Mouse (Mus musculus): Measurements from ENCODE around the gene Defb22. TPM values are rescaled to one million over a fixed set of nuclear protein-coding genes. Genes with fewer than 3 reads are reported as not detected.

The Defb22 gene
- polyA plus RNA-seq, 1 experiment: not detected

GRCm38 (mm10) chr2:152481726-152482125 is 8.2 kb downstream of the Defb22 start:
- peaks cover 18% of the 10 kb centered on the region; the same call in 1 of the 2 replicates for H3K9me3 ChIP-seq
- H3K27me3 ChIP-seq (replicated peaks): peaks cover 7% of the 10 kb centered on the region
- H3K4me1 ChIP-seq: peaks cover 18% of the 10 kb centered on the region
- no peaks in the 10 kb centered on the region for H3K36me3 ChIP-seq (replicated peaks; ENCODE audit: low read length)
- TF ChIP-seq GATA1 (IDR thresholded peaks at IDR 0.05; ENCODE audit: borderline replicate concordance, low read length): no peak
- no peak for TF ChIP-seq FLI1 (IDR thresholded peaks at IDR 0.05; ENCODE audit: low read length)
- no peak overlapping the region for H3K4me3 ChIP-seq (replicated peaks)

- Histone ChIP-seq H3K4me3 (replicated peaks) (no peak overlapping the region), H3K27me3 (replicated peaks) (peaks cover 7% of the 10 kb centered on the region), H3K4me1 (peaks cover 16% of the 10 kb centered on the region), H3K9me3 (peaks cover 18% of the 10 kb centered on the region; the same call in 1 of the 2 replicates), H3K36me3 (replicated peaks; ENCODE audit: low read length) (no peaks in the 10 kb centered on the region)
- TF ChIP-seq FLI1 (IDR thresholded peaks at IDR 0.05; ENCODE audit: low read length) (no peak), GATA1 (IDR thresholded peaks at IDR 0.05; ENCODE audit: borderline replicate concordance, low read length) (no peak)
These were observed 9.1 kb downstream of the Defb22 start for GRCm38 (mm10) chr2:152480881-152481280.

GRCm38 (mm10) chr2:152476763-152477162 is 13.2 kb downstream of the Defb22 start, which contains the start of gene Defb20:
Defb20 (plus strand) TSS chr2:152477063.
- Histone ChIP-seq H3K4me1 (peaks cover 8% of the 10 kb centered on the region), H3K4me3 (replicated peaks) (no peak within 1 kb of the TSS), H3K9me3 (0 out of 2 replicates have a peak, but pooled peaks cover 6% of the 10 kb centered on the region), H3K36me3 (replicated peaks; ENCODE audit: low read length) (no peaks in the 10 kb centered on the region), H3K27me3 (replicated peaks) (peaks cover 11% of the 10 kb centered on the region)
- TF ChIP-seq FLI1 (IDR thresholded peaks at IDR 0.05; ENCODE audit: low read length): no peak
- no peak for TF ChIP-seq GATA1 (IDR thresholded peaks at IDR 0.05; ENCODE audit: borderline replicate concordance, low read length)

- Histone ChIP-seq H3K27me3 (replicated peaks) (peaks cover 16% of the 10 kb centered on the region), H3K4me3 (replicated peaks) (no peak overlapping the region), H3K36me3 (replicated peaks; ENCODE audit: low read length) (no peaks in the 10 kb centered on the region), H3K9me3 (no peaks in the 10 kb centered on the region), H3K4me1 (peaks cover 7% of the 10 kb centered on the region; the same call in 1 of the 2 replicates)
- TF ChIP-seq GATA1 (IDR thresholded peaks at IDR 0.05; ENCODE audit: borderline replicate concordance, low read length) (no peak), FLI1 (IDR thresholded peaks at IDR 0.05; ENCODE audit: low read length) (no peak)
These were observed 17.5 kb downstream of the Defb22 start for GRCm38 (mm10) chr2:152472434-152472833.

- Histone ChIP-seq H3K4me1 (peaks cover 7% of the 10 kb centered on the region; the same call in 1 of the 2 replicates), H3K4me3 (replicated peaks) (peak overlapping the region; percentile 78), H3K36me3 (replicated peaks; ENCODE audit: low read length) (no peaks in the 10 kb centered on the region), H3K27me3 (replicated peaks) (peaks cover 17% of the 10 kb centered on the region), H3K9me3 (no peaks in the 10 kb centered on the region)
- TF ChIP-seq FLI1 (IDR thresholded peaks at IDR 0.05; ENCODE audit: low read length): no peak
- no peak for TF ChIP-seq GATA1 (IDR thresholded peaks at IDR 0.05; ENCODE audit: borderline replicate concordance, low read length)
These were observed 19.0 kb downstream of the Defb22 start for GRCm38 (mm10) chr2:152470973-152471372.

GRCm38 (mm10) chr2:152464570-152465150 is 25.3 kb downstream of the Defb22 start, which contains the start of gene Defb23:
Defb23 (minus strand) TSS chr2:152464620.
- Histone ChIP-seq H3K36me3 (replicated peaks; ENCODE audit: low read length) (no peaks in the 10 kb centered on the region), H3K9me3 (peaks cover 9% of the 10 kb centered on the region), H3K27me3 (replicated peaks) (peaks cover 23% of the 10 kb centered on the region), H3K4me3 (replicated peaks) (no peak within 1 kb of the TSS), H3K4me1 (no peaks in the 10 kb centered on the region)
- TF ChIP-seq GATA1 (IDR thresholded peaks at IDR 0.05; ENCODE audit: borderline replicate concordance, low read length): no peak
- TF ChIP-seq FLI1 (IDR thresholded peaks at IDR 0.05; ENCODE audit: low read length): no peak

GRCm38 (mm10) chr2:152459241-152459640 is 30.7 kb downstream of the Defb22 start:
- H3K4me1 ChIP-seq: no peaks in the 10 kb centered on the region
- H3K27me3 ChIP-seq (replicated peaks): peaks cover 38% of the 10 kb centered on the region
- no peak overlapping the region for H3K4me3 ChIP-seq (replicated peaks)
- peaks cover 2% of the 10 kb centered on the region for H3K9me3 ChIP-seq
- no peak for TF ChIP-seq FLI1 (IDR thresholded peaks at IDR 0.05; ENCODE audit: low read length)
- no peak for TF ChIP-seq GATA1 (IDR thresholded peaks at IDR 0.05; ENCODE audit: borderline replicate concordance, low read length)
- no peaks in the 10 kb centered on the region for H3K36me3 ChIP-seq (replicated peaks; ENCODE audit: low read length)

- H3K27me3 ChIP-seq (replicated peaks): peaks cover 44% of the 10 kb centered on the region
- TF ChIP-seq FLI1 (IDR thresholded peaks at IDR 0.05; ENCODE audit: low read length) (no peak), GATA1 (IDR thresholded peaks at IDR 0.05; ENCODE audit: borderline replicate concordance, low read length) (no peak)
- H3K4me3 ChIP-seq (replicated peaks): no peak overlapping the region
- peaks cover 3% of the 10 kb centered on the region for H3K4me1 ChIP-seq
- H3K36me3 ChIP-seq (replicated peaks; ENCODE audit: low read length): no peaks in the 10 kb centered on the region
- H3K9me3 ChIP-seq: no peaks in the 10 kb centered on the region
These were observed 37.7 kb downstream of the Defb22 start for GRCm38 (mm10) chr2:152452101-152452781.

- TF ChIP-seq GATA1 (IDR thresholded peaks at IDR 0.05; ENCODE audit: borderline replicate concordance, low read length) (no peak), FLI1 (IDR thresholded peaks at IDR 0.05; ENCODE audit: low read length) (no peak)
- H3K27me3 ChIP-seq (replicated peaks): peaks cover 40% of the 10 kb centered on the region
- no peak overlapping the region for H3K4me3 ChIP-seq (replicated peaks)
- peaks cover 17% of the 10 kb centered on the region for H3K4me1 ChIP-seq
- H3K9me3 ChIP-seq: no peaks in the 10 kb centered on the region
- H3K36me3 ChIP-seq (replicated peaks; ENCODE audit: low read length): no peaks in the 10 kb centered on the region
These were observed 39.7 kb downstream of the Defb22 start for GRCm38 (mm10) chr2:152450241-152450640.

- TF ChIP-seq FLI1 (IDR thresholded peaks at IDR 0.05; ENCODE audit: low read length) (no peak), GATA1 (IDR thresholded peaks at IDR 0.05; ENCODE audit: borderline replicate concordance, low read length) (no peak)
- H3K4me3 ChIP-seq (replicated peaks): no peak overlapping the region
- H3K36me3 ChIP-seq (replicated peaks; ENCODE audit: low read length): no peaks in the 10 kb centered on the region
- peaks cover 30% of the 10 kb centered on the region for H3K4me1 ChIP-seq
- H3K9me3 ChIP-seq: no peaks in the 10 kb centered on the region
- peaks cover 57% of the 10 kb centered on the region for H3K27me3 ChIP-seq (replicated peaks)
These were observed 42.5 kb downstream of the Defb22 start for GRCm38 (mm10) chr2:152447461-152447860.

Measured in megakaryocyte, embryonic 14.5 days (primary cell).